Mouse (Mus musculus) cerebral cortex, adult 2 months (tissue): ENCODE results near the gene Mup1.

Source experiments
- WGBS: fragments of 180-500 bp; shearing (Covaris S2); methylation state at CpG from one replicate; pipeline ENCODE4 v1.1.7; 2018; 5-methylcytosine and 5-hydroxymethylcytosine counted together

Gene Mup1

DNA sequence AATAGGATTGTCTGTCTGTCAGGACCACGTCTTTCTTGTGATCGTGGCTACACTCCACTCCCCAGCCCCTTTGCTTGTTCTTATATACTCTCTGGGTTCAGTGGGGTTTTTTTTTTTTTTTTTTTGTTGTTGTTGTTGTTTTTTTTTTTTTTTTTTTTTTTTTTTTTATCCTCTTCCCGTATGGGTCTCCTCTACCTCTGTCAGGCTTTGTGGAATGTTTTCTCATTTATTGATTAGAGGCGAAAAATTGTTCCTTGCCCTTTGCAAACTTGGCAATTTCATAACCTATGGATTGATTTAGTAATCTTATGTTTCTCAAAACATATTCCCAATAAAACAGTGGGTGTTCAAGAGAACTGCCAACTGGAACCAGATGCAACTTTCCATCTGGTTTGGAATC lies at the start of gene Mup1:
Gene Mup1, minus strand, starts transcription at position 101 of the 400 bp plus-strand sequence.
- WGBS: 83% methylated on average over 2 of the region's 4 CpGs
